Mouse (Mus musculus): ENCODE data around the gene Ttc27.

GRCm38 (mm10) chr17:74888836-74889534, 171.5 kb downstream of the Ttc27 start:
- TF ChIP-seq POLR2A (IDR thresholded peaks at IDR 0.05; ENCODE audit: insufficient read depth, low read length) = no peak
- no peak for TF ChIP-seq CTCF (IDR thresholded peaks at IDR 0.05; ENCODE audit: low read depth, low read length)
